Mouse (Mus musculus) hindbrain, embryonic 16.5 days (tissue): Measurements from ENCODE around the gene Xylb. TPM values are rescaled to one million over a fixed set of nuclear protein-coding genes. Genes with fewer than 3 reads are reported as not detected.

Experiments used
- ATAC-seq: fragments of 200-750 bp; cut with Nextera tagmentation; 2 replicates; pipeline ENCODE4 v1.8.0; 2017; ENCODE audit warnings: moderate TSS enrichment, moderate library complexity
- H3K27ac ChIP-seq: fragments of 300-500 bp; sonication (generic); 2 replicates; pipeline ENCODE4 v1.5.1; 2014; ENCODE audit warnings: low read depth, mild to moderate bottlenecking, control low read depth, low read length, moderate library complexity
- H3K27me3 ChIP-seq: fragments of 300-500 bp; sonication (generic); replicated peaks from 2 replicates; pipeline ENCODE4 v1.6.1; 2014; ENCODE audit warnings: low read length; ENCODE audit not compliant: control insufficient read depth, insufficient read depth
- H3K36me3 ChIP-seq: fragments of 300-500 bp; sonication (generic); 2 replicates; pipeline ENCODE4 v1.6.1; 2014; ENCODE audit warnings: mild to moderate bottlenecking, low read length, moderate library complexity, mixed read lengths; ENCODE audit not compliant: control insufficient read depth, insufficient read depth
- H3K4me1 ChIP-seq: fragments of 300-500 bp; sonication (generic); 2 replicates; pipeline ENCODE4 v1.6.1; 2014; ENCODE audit warnings: low read depth, low read length; ENCODE audit not compliant: control insufficient read depth, insufficient read depth
- H3K4me2 ChIP-seq: fragments of 300-500 bp; sonication (generic); 2 replicates; pipeline ENCODE4 v1.6.1; 2014; ENCODE audit warnings: mild to moderate bottlenecking, low read length, control low read depth, moderate library complexity
- H3K4me3 ChIP-seq: fragments of 300-500 bp; sonication (generic); 2 replicates; pipeline ENCODE4 v1.5.1; 2014; ENCODE audit warnings: mild to moderate bottlenecking, low read length, control low read depth, moderate library complexity
- H3K9ac ChIP-seq: fragments of 300-500 bp; sonication (generic); 2 replicates; pipeline ENCODE4 v1.6.1; 2014; ENCODE audit warnings: low read depth, mild to moderate bottlenecking, control low read depth, low read length, moderate library complexity
- H3K9me3 ChIP-seq: fragments of 300-500 bp; sonication (generic); 2 replicates; pipeline ENCODE4 v1.6.1; 2014; ENCODE audit warnings: mild to moderate bottlenecking, low read length, moderate library complexity; ENCODE audit not compliant: control insufficient read depth
- WGBS: fragments of 180-500 bp; shearing (Covaris S2); extraction: QIAGEN DNeasy Blood & Tissue Kit; methylation state at CpG from one replicate; pipeline ENCODE4 v1.1.7; 2014; 5-methylcytosine and 5-hydroxymethylcytosine counted together
- polyA plus RNA-seq: library from polyadenylated mRNA; unstranded; fragments of >200 nt; fragmentation: Nextera tagmentation; extraction: Ambion mirVana; gene quantifications from 2 replicates; pipeline ENCODE4 v1.2.1, GENCODE M21; 2015

Xylb gene
- polyA plus RNA-seq, 1 experiment from 2014 or later, result 3.0 TPM

- H3K4me3 ChIP-seq, result no peak overlapping the region
- H3K27ac ChIP-seq, result no peak overlapping the region
- H3K36me3 ChIP-seq, result no peaks in the 10 kb centered on the region
- no peak overlapping the region for H3K9ac ChIP-seq
- H3K4me2 ChIP-seq, result no peak overlapping the region
- no peak for ATAC-seq
- H3K4me1 ChIP-seq, result no peaks in the 10 kb centered on the region
- no peaks in the 10 kb centered on the region for H3K9me3 ChIP-seq
- no peaks in the 10 kb centered on the region for H3K27me3 ChIP-seq
- 79% methylated on average over 3 of the region's 3 CpGs for WGBS
Observed at GRCm38 (mm10) chr9:119375008-119375407, 17.8 kb downstream of the Xylb start.

GRCm38 (mm10) chr9:119375556-119375955 lies 18.4 kb downstream of the Xylb start:
- no peak overlapping the region for H3K27ac ChIP-seq
- no peaks in the 10 kb centered on the region for H3K36me3 ChIP-seq
- H3K4me3 ChIP-seq, result no peak overlapping the region
- no peaks in the 10 kb centered on the region for H3K4me1 ChIP-seq
- 76% methylated on average over 6 of the region's 6 CpGs for WGBS
- no peaks in the 10 kb centered on the region for H3K27me3 ChIP-seq
- no peak for ATAC-seq
- H3K4me2 ChIP-seq, result no peak overlapping the region
- H3K9me3 ChIP-seq, result no peaks in the 10 kb centered on the region
- no peak overlapping the region for H3K9ac ChIP-seq

- H3K9me3 ChIP-seq, result no peaks in the 10 kb centered on the region
- H3K27me3 ChIP-seq, result no peaks in the 10 kb centered on the region
- ATAC-seq, result no peak
- H3K4me2 ChIP-seq, result no peak overlapping the region
- H3K36me3 ChIP-seq, result no peaks in the 10 kb centered on the region
- no peaks in the 10 kb centered on the region for H3K4me1 ChIP-seq
- no peak overlapping the region for H3K9ac ChIP-seq
- H3K4me3 ChIP-seq, result no peak overlapping the region
- 89% methylated on average over 4 of the region's 4 CpGs for WGBS
- no peak overlapping the region for H3K27ac ChIP-seq
Observed at GRCm38 (mm10) chr9:119378231-119378630, 21.1 kb downstream of the Xylb start.

- ATAC-seq, result no peak
- Histone ChIP-seq H3K4me2 (no peak overlapping the region), H3K9ac (no peak overlapping the region), H3K27me3 (no peaks in the 10 kb centered on the region), H3K36me3 (no peaks in the 10 kb centered on the region), H3K9me3 (no peaks in the 10 kb centered on the region), H3K4me3 (no peak overlapping the region), H3K27ac (no peak overlapping the region), H3K4me1 (no peaks in the 10 kb centered on the region)
- WGBS, result 66% methylated on average over 6 of the region's 6 CpGs
Observed at GRCm38 (mm10) chr9:119382603-119383002, 25.4 kb downstream of the Xylb start.

- no peak for ATAC-seq
- no peak overlapping the region for H3K4me3 ChIP-seq
- H3K27me3 ChIP-seq, result no peaks in the 10 kb centered on the region
- no peaks in the 10 kb centered on the region for H3K36me3 ChIP-seq
- WGBS, result 63% methylated on average over 5 of the region's 5 CpGs
- no peaks in the 10 kb centered on the region for H3K9me3 ChIP-seq
- no peak overlapping the region for H3K9ac ChIP-seq
- no peak overlapping the region for H3K4me2 ChIP-seq
- no peak overlapping the region for H3K27ac ChIP-seq
- no peaks in the 10 kb centered on the region for H3K4me1 ChIP-seq
Observed at GRCm38 (mm10) chr9:119388956-119389355, 31.8 kb downstream of the Xylb start.

GRCm38 (mm10) chr9:119390214-119390613 lies 33.0 kb downstream of the Xylb start:
- no peak for ATAC-seq
- H3K27me3 ChIP-seq, result no peaks in the 10 kb centered on the region
- no peaks in the 10 kb centered on the region for H3K4me1 ChIP-seq
- H3K9me3 ChIP-seq, result no peaks in the 10 kb centered on the region
- H3K4me2 ChIP-seq, result no peak overlapping the region
- no peak overlapping the region for H3K27ac ChIP-seq
- no peaks in the 10 kb centered on the region for H3K36me3 ChIP-seq
- H3K4me3 ChIP-seq, result no peak overlapping the region
- H3K9ac ChIP-seq, result no peak overlapping the region
- WGBS, result 86% methylated on average over 2 of the region's 2 CpGs

GRCm38 (mm10) chr9:119394808-119395207 lies 37.6 kb downstream of the Xylb start:
- ATAC-seq, result no peak
- Histone ChIP-seq H3K9ac (no peak overlapping the region), H3K27ac (no peak overlapping the region), H3K4me1 (no peaks in the 10 kb centered on the region), H3K4me2 (no peak overlapping the region), H3K4me3 (no peak overlapping the region), H3K36me3 (no peaks in the 10 kb centered on the region), H3K27me3 (no peaks in the 10 kb centered on the region), H3K9me3 (no peaks in the 10 kb centered on the region)
- WGBS, result 78% methylated on average over 1 of the region's 1 CpGs

- Histone ChIP-seq H3K36me3 (no peaks in the 10 kb centered on the region), H3K4me1 (peaks cover 28% of the 10 kb centered on the region), H3K9me3 (no peaks in the 10 kb centered on the region), H3K9ac (peak overlapping the region; percentile 99), H3K27ac (peak overlapping the region; percentile 98; the same call in 1 of the 2 replicates), H3K27me3 (no peaks in the 10 kb centered on the region), H3K4me2 (peak overlapping the region; percentile 93), H3K4me3 (peak overlapping the region; percentile 94)
- WGBS, result 2% methylated on average over 7 of the region's 7 CpGs
- no peak for ATAC-seq
Observed at GRCm38 (mm10) chr9:119401351-119401750, 44.2 kb downstream of the Xylb start.

GRCm38 (mm10) chr9:119401801-119402214 lies 44.6 kb downstream of the Xylb start, which contains the start of gene Acvr2b:
TSS of gene Acvr2b (plus strand) at chr9:119402118.
- peaks cover 29% of the 10 kb centered on the region for H3K4me1 ChIP-seq
- peak; percentile 95 for ATAC-seq
- H3K9me3 ChIP-seq, result no peaks in the 10 kb centered on the region
- H3K27ac ChIP-seq, result peak within 1 kb of the TSS; percentile 98
- peak within 1 kb of the TSS; percentile 99 for H3K9ac ChIP-seq
- H3K4me3 ChIP-seq, result peak within 1 kb of the TSS; percentile 94
- peak within 1 kb of the TSS; percentile 93 for H3K4me2 ChIP-seq
- no peaks in the 10 kb centered on the region for H3K27me3 ChIP-seq
- WGBS, result under 1% methylated on average over 19 of the region's 32 CpGs
- H3K36me3 ChIP-seq, result no peaks in the 10 kb centered on the region
